Mouse (Mus musculus) lung, embryonic 16.5 days (tissue): ENCODE data around the gene Rap1b. TPM values are rescaled to one million over a fixed set of nuclear protein-coding genes. Genes with fewer than 3 reads are reported as not detected.

Experiments
- ATAC-seq: fragments of 200-750 bp; cut with Nextera tagmentation; 2 replicates; pipeline ENCODE4 v1.8.0; 2017; ENCODE audit warnings: low read depth, mild to moderate bottlenecking, moderate library complexity
- H3K27ac ChIP-seq: fragments of 300-500 bp; sonication (generic); 2 replicates; pipeline ENCODE4 v1.5.1; 2014; ENCODE audit warnings: mild to moderate bottlenecking, control low read depth, low read length
- H3K27me3 ChIP-seq: fragments of 300-500 bp; sonication (generic); 2 replicates; pipeline ENCODE4 v1.6.1; 2014; ENCODE audit warnings: low read depth, low read length, mixed read lengths; ENCODE audit not compliant: control insufficient read depth, insufficient read depth
- H3K36me3 ChIP-seq: fragments of 300-500 bp; sonication (generic); 2 replicates; pipeline ENCODE4 v1.6.1; 2014; ENCODE audit warnings: low read length; ENCODE audit not compliant: control insufficient read depth, insufficient read depth
- H3K4me1 ChIP-seq: fragments of 300-500 bp; sonication (generic); replicated peaks from 2 replicates; pipeline ENCODE4 v1.6.1; 2014; ENCODE audit warnings: low read length, mixed read lengths; ENCODE audit not compliant: control insufficient read depth, insufficient read depth
- H3K4me2 ChIP-seq: fragments of 300-500 bp; sonication (generic); 2 replicates; pipeline ENCODE4 v1.6.1; 2014; ENCODE audit warnings: low read depth, low read length, control low read depth
- H3K4me3 ChIP-seq: fragments of 300-500 bp; sonication (generic); 2 replicates; pipeline ENCODE4 v1.5.1; 2014; ENCODE audit warnings: mild to moderate bottlenecking, low read length, control low read depth
- H3K9ac ChIP-seq: fragments of 300-500 bp; sonication (generic); 2 replicates; pipeline ENCODE4 v1.6.1; 2014; ENCODE audit warnings: low read length, control low read depth
- H3K9me3 ChIP-seq: fragments of 300-500 bp; sonication (generic); 2 replicates; pipeline ENCODE4 v1.6.1; 2016; ENCODE audit warnings: low read length; ENCODE audit not compliant: control insufficient read depth
- WGBS: fragments of 180-500 bp; shearing (Covaris S2); extraction: QIAGEN DNeasy Blood & Tissue Kit; methylation state at CpG from one replicate; pipeline ENCODE4 v1.1.7; 2014; 5-methylcytosine and 5-hydroxymethylcytosine counted together
- polyA plus RNA-seq: library from polyadenylated mRNA; unstranded; fragments of >200 nt; fragmentation: Nextera tagmentation; extraction: Ambion mirVana; gene quantifications from 2 replicates; pipeline ENCODE4 v1.2.1, GENCODE M21; 2015

Gene Rap1b
- polyA plus RNA-seq, 1 experiment from 2014 or later, result 215 TPM

DNA sequence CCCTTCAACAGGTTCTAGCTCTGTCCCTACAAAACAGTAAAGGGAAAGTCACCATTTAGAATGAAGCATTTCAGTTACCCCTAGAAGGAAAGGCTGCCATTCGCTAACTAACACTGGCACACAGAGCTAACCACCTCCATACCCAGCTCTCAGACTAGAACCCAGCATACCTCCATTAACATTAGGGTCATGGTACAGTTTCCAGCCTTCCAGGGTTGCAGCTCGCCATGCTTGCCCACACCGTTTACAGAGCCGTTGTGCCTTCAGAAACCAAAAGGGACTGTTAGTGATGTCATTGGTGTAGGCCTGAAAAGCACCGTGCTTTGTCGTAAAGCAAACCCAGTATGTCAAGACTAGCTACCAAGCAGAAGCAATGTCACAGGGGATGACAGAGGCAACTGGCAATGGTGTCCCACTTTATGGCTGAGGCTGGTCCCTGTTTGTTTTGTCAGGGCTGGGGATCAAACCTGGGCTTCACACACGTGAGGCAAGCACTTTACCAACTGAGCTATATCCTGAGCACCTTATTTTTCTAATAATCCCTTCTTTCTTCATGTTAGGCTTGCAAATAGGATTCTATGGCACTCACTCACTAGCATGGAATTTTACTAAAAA, 72.6 kb downstream of the Rap1b start:
- H3K4me3 ChIP-seq, result no peak overlapping the region
- no peak overlapping the region for H3K4me2 ChIP-seq
- H3K36me3 ChIP-seq, result peaks cover 55% of the 10 kb centered on the region
- no peak overlapping the region for H3K27ac ChIP-seq
- 94% methylated on average over 7 of the region's 7 CpGs for WGBS
- H3K9ac ChIP-seq, result no peak overlapping the region
- no peaks in the 10 kb centered on the region for H3K9me3 ChIP-seq
- no peaks in the 10 kb centered on the region for H3K27me3 ChIP-seq
- no peak for ATAC-seq
- no peaks in the 10 kb centered on the region for H3K4me1 ChIP-seq

DNA sequence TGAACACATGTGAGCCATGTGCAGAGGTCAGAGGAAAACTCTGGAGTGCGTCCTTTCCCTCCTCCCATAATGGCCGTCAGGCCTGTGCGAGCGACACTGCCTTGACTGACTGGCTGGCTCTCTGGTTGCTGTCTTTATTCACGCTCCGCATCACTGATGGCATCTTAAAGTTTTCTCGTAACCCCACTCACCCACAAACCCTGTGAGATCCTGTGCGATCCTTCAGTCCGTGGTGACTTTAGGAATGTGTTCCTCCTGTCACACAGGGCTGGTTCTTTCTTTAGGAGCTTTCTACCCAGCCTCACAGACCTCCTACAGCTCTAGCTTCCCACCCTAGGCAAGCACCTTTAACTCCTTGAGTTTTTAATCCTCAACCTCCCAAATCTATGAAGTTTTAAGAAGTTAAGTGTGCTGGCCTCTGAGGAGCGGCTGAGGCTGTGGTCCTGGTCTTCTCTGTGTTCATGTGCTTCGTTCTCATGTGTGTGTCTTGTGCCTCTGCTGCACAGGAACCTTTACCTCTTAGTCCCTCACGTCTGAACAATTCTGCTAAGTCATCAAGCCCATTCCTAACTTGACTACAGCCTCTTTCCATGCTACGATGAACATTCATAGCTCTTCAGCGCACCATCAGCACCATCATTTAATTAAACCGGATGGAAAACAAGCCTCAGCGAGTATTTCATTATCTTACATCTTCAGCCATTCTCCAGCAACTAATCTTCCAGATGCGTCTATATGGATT, 73.3 kb downstream of the Rap1b start:
- WGBS, result 93% methylated on average over 17 of the region's 17 CpGs
- peaks cover 56% of the 10 kb centered on the region for H3K36me3 ChIP-seq
- no peak overlapping the region for H3K4me2 ChIP-seq
- H3K9me3 ChIP-seq, result no peaks in the 10 kb centered on the region
- H3K27ac ChIP-seq, result no peak overlapping the region
- no peak for ATAC-seq
- no peak overlapping the region for H3K9ac ChIP-seq
- H3K27me3 ChIP-seq, result no peaks in the 10 kb centered on the region
- H3K4me1 ChIP-seq, result no peaks in the 10 kb centered on the region
- H3K4me3 ChIP-seq, result no peak overlapping the region

DNA sequence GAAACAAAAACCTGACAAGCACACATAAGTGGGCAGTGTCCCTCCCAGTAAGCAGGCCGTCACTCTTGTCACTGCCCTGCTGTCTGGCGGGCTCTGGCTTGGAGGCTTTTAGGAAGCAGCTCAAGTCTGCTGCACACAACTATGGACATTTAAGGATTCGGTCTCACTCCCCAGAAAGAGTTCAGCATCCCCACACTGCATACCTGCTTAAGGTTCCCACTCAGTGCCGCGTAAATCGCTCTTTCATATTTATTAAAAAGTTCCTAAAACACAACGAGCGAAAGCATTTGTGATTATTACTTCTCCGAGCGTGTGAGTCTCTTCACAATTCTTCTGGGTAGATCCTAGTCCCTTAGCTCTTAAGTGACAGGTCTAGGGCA, 74.7 kb downstream of the Rap1b start:
- Histone ChIP-seq H3K9ac (no peak overlapping the region), H3K36me3 (peaks cover 55% of the 10 kb centered on the region), H3K27me3 (no peaks in the 10 kb centered on the region), H3K4me1 (no peaks in the 10 kb centered on the region), H3K4me2 (no peak overlapping the region), H3K27ac (no peak overlapping the region), H3K9me3 (no peaks in the 10 kb centered on the region), H3K4me3 (no peak overlapping the region)
- WGBS, result 92% methylated on average over 10 of the region's 10 CpGs
- no peak for ATAC-seq

DNA sequence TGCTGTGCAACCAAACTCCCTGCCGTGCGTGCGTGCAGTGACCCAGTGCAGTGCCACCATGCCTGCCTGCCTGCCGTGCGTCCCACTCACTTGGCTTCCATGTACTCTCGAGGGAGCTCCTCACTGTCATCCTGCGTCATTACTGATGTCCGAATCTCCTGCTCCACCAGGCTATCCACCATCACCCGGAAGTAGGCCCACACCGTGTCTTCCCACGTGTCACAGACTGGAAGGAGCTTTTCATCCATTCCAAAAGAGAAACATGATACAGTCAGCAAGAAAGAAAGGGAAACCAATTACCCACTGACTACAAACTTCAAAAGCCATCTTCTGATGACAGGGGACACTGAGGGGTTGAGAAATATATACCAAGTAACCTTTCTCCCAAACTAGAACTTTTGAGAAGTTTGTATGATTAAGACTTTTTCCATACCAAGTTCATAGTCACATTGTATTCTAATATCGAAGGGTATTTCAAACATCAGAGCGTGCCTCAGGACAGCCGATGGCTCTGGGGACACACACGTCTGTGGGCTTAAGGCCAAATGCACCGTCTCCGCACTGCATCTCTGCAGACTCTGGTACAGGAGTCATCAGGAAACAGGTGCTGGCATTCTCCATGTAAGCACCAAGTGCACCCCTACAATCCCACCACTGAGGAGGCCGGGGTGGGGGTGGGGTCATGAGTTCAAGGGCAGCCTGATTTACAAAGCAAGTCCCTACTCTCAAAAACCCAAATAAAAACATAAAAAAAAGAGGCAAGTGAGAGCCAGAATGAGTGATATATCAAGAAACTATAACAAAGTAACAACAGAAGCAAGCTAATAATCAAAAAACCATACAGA, 75.3 kb downstream of the Rap1b start:
- no peak overlapping the region for H3K27ac ChIP-seq
- peaks cover 57% of the 10 kb centered on the region for H3K36me3 ChIP-seq
- no peaks in the 10 kb centered on the region for H3K4me1 ChIP-seq
- H3K4me3 ChIP-seq, result no peak overlapping the region
- H3K27me3 ChIP-seq, result no peaks in the 10 kb centered on the region
- no peak overlapping the region for H3K9ac ChIP-seq
- H3K4me2 ChIP-seq, result no peak overlapping the region
- WGBS, result 89% methylated on average over 18 of the region's 18 CpGs
- ATAC-seq, result no peak
- H3K9me3 ChIP-seq, result no peaks in the 10 kb centered on the region

DNA sequence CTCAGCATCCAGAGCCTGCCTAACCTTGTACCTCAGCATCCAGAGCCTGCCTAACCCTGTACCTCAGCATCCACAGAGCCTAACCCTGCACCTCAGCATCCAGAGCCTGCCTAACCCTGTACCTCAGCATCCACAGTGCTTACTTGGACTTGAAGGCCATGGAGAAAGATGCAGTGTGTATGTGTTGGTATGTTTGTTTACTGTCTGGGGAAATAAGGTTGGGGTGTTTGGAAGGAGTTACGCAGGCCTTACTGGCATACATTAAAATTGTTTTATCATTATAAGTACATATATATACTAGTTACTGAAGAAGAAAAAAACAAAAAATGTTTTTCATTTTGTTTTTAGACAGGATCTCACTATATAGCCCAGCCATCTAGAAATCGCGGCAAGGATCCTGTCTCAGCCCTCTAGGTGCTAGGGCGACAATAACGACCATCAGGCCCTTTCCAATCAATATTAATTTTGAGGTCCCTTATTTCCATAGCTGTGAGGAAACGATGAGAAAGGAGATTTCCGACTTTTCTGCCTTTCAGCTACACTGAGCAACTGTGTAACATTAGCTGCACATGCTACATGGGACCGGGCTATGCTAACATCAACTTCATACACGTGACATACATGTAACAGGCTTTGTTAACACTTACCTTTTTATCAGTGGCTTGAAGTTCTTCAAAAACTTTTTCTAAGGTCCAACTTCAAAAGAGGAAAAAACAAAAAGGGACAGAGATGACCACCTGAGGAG, 76.1 kb downstream of the Rap1b start:
- ATAC-seq, result no peak
- no peak overlapping the region for H3K4me3 ChIP-seq
- H3K27me3 ChIP-seq, result no peaks in the 10 kb centered on the region
- no peaks in the 10 kb centered on the region for H3K4me1 ChIP-seq
- H3K9me3 ChIP-seq, result no peaks in the 10 kb centered on the region
- no peak overlapping the region for H3K4me2 ChIP-seq
- H3K36me3 ChIP-seq, result peaks cover 61% of the 10 kb centered on the region
- WGBS, result 93% methylated on average over 9 of the region's 9 CpGs
- H3K27ac ChIP-seq, result no peak overlapping the region
- no peak overlapping the region for H3K9ac ChIP-seq

DNA sequence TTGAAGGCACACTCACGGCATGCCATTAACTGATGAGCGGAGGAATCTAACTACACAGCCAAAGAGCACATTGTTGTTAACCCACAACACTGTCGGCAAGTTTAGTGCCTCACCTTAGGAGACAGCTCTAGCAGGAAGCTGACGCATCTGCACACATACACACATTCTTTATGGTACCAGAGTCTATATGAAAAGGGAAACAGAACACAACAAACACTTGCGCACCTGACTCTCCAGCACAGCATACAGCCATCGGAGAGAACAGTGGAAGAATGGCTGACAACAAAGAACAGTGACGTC, 77.7 kb downstream of the Rap1b start:
- ATAC-seq, result no peak
- Histone ChIP-seq H3K4me1 (no peaks in the 10 kb centered on the region), H3K4me2 (no peak overlapping the region), H3K27ac (no peak overlapping the region), H3K4me3 (no peak overlapping the region), H3K9me3 (no peaks in the 10 kb centered on the region), H3K9ac (no peak overlapping the region), H3K36me3 (peaks cover 56% of the 10 kb centered on the region), H3K27me3 (no peaks in the 10 kb centered on the region)
- WGBS, result 88% methylated on average over 7 of the region's 7 CpGs

DNA sequence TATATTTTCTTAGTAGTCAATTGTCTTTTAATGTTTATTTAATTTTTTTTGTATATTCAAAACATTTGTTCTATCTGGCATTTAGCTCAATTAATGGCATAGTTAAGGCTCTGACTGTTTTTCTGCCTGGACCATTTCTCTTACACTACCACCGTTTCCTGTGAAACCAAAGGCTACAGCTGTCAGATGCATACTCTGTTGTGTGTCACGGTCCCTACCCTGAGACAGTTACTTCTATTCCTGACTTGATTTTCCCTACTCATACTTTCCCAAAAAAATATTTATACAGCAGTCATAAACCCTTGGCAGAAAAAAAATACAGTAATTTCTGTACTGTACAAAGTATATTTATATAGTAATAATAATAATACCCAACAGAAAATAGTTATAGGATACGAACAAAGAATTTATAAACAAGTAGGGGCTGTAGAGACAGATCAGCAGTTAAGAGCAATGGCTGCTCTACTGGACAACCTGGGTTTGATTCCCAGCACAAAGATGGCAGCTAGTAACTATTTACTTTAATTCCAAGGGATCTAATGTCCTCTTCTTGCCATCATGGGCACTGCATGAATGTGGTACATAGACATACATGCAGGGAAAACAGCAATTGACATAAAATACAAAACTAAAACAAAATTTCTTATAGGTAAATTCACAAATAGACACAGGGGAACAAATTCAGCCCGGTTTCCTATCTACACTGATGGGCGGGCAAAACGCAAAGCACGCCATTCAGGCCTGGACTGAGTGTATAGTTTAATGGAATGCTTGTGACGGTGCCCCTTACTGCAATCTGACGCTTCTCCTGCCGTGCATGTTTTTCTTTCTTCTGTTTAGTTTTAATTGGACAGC, 78.3 kb downstream of the Rap1b start:
- H3K4me2 ChIP-seq, result no peak overlapping the region
- H3K4me1 ChIP-seq, result no peaks in the 10 kb centered on the region
- WGBS, result 86% methylated on average over 10 of the region's 10 CpGs
- no peak overlapping the region for H3K9ac ChIP-seq
- no peaks in the 10 kb centered on the region for H3K27me3 ChIP-seq
- H3K36me3 ChIP-seq, result peaks cover 56% of the 10 kb centered on the region
- no peak for ATAC-seq
- H3K27ac ChIP-seq, result no peak overlapping the region
- H3K9me3 ChIP-seq, result no peaks in the 10 kb centered on the region
- no peak overlapping the region for H3K4me3 ChIP-seq

DNA sequence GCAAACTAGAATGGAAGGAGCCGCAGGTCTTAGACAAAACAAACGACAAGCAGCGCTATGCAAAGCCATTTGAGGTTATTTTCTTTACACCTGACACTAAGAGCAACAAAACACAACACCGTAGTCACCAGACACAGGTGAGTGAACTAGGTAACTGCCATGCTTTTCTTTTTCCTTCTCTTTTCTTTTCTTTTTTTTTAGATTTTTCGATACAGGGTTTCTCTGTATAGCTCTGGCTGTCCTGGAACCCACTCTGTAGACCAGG, 79.0 kb downstream of the Rap1b start:
- Histone ChIP-seq H3K9me3 (no peaks in the 10 kb centered on the region), H3K4me2 (no peak overlapping the region), H3K4me3 (no peak overlapping the region), H3K27ac (no peak overlapping the region), H3K4me1 (no peaks in the 10 kb centered on the region), H3K27me3 (no peaks in the 10 kb centered on the region), H3K9ac (no peak overlapping the region), H3K36me3 (peaks cover 54% of the 10 kb centered on the region)
- ATAC-seq, result no peak
- 93% methylated on average over 5 of the region's 5 CpGs for WGBS
